Mouse (Mus musculus): ENCODE measurements around the gene Pds5a. TPM values are rescaled to one million over a fixed set of nuclear protein-coding genes. Genes with fewer than 3 reads are reported as not detected.

Pds5a gene
- total and polyA plus RNA-seq, 3 experiments, result 87.3 to 188 (median 88.0) TPM

DNA sequence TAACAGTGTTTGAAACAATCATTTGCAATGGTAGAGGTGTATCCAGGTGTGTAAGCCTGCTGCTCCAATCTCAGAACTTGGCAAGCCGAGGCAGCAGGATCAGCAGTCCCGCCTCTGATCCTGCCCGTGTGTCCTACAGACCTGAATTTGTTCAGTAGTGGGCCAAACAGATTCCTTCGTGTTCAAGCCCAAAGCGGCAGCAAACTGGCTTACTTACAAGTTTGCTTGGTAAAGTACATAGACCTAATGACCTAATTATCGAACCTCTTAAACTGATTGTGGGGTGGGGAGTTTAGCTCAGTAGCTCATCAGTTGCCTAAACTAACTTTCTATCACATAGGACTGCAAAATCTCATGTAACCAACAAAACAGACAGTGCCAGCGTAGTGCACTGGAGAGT lies 98.4 kb downstream of the Pds5a start:
- H3K9ac ChIP-seq (ENCODE audit: control insufficient read depth, low read depth, low read length, poor library complexity, severe bottlenecking), result no peak overlapping the region

DNA sequence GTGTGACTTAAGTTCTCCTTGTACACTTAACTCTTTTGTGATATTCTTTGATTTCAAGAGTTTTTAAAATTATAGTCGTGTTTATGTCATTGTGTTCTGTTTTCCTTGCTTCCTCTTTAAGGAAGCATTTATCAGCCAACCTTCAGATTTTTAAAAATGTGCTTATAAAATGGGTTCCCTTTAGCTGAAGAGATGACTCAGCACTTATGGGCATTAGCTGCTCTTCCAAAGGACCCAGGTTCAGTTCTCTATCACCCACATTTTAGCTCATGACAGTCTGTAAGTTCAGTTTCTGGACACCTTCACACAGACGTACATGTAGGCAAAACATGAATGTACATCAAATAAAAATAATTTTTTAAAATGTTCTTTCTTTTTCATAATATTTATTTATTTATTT lies 105.7 kb downstream of the Pds5a start:
- Histone ChIP-seq H3K79me2 (ENCODE audit: control insufficient read depth, insufficient read depth, low read length, poor library complexity) (no peaks in the 10 kb centered on the region), H3K9me3 (replicated peaks; ENCODE audit: insufficient read depth, low read length) (no peaks in the 10 kb centered on the region), H3K27me3 (ENCODE audit: control insufficient read depth in 1 of 2, insufficient read depth in 2 of 2, low read length in 2 of 2) (no peaks in the 10 kb centered on the region), H3K4me3 (ENCODE audit: control insufficient read depth in 1 of 2, insufficient read depth in 1 of 2, low read depth in 2 of 2, low read length in 2 of 2) (no peak overlapping the region), H3K9ac (ENCODE audit: control insufficient read depth, low read depth, low read length, poor library complexity, severe bottlenecking) (no peak overlapping the region), H3K4me1 (ENCODE audit: control insufficient read depth in 1 of 2, insufficient read depth in 2 of 2, low read length in 2 of 2) (peaks cover 0 to 2% of the 10 kb centered on the region in 2 experiments; a peak in 2 of 4 replicates), H3K27ac (ENCODE audit: control insufficient read depth, low read depth, low read length) (no peak overlapping the region), H3K36me3 (ENCODE audit: control insufficient read depth in 1 of 2, insufficient read depth in 2 of 2, low read length in 2 of 2) (peaks cover 18 to 43% of the 10 kb centered on the region in 2 experiments)
- DNase-seq (ENCODE audit: low read depth, low spot score), result peak; percentile 57
- peak; percentile 94 for TF ChIP-seq MAFK (IDR thresholded peaks at IDR 0.05; ENCODE audit: borderline replicate concordance, low read depth, low read length)
- no peak for TF ChIP-seq POLR2A (IDR thresholded peaks at IDR 0.05; ENCODE audit: control insufficient read depth in 1 of 2, insufficient read depth in 1 of 2, low read depth in 1 of 2, low read length in 2 of 2, poor library complexity in 1 of 2)
- no peak for TF ChIP-seq MAZ (IDR thresholded peaks at IDR 0.05; ENCODE audit: low read depth, low read length)
- TF ChIP-seq JUND (IDR thresholded peaks at IDR 0.05; ENCODE audit: low read depth, low read length), result no peak
- TF ChIP-seq HCFC1 (IDR thresholded peaks at IDR 0.05; ENCODE audit: low read depth, low read length), result no peak
- TF ChIP-seq ETS1 (IDR thresholded peaks at IDR 0.05; ENCODE audit: low read depth, low read length), result no peak
- no peak for TF ChIP-seq ELF1 (IDR thresholded peaks at IDR 0.05; ENCODE audit: low read depth, low read length)
- TF ChIP-seq TBP (IDR thresholded peaks at IDR 0.05; ENCODE audit: low read depth, low read length), result no peak
- TF ChIP-seq ZC3H11A (IDR thresholded peaks at IDR 0.05; ENCODE audit: low read depth, low read length), result no peak
- no peak for TF ChIP-seq NRF1 (IDR thresholded peaks at IDR 0.05; ENCODE audit: insufficient read depth, low read depth, low read length, poor library complexity, severe bottlenecking)
- no peak for TF ChIP-seq POLR2AphosphoS2 (IDR thresholded peaks at IDR 0.05; ENCODE audit: low read length)
- TF ChIP-seq RCOR1 (IDR thresholded peaks at IDR 0.05; ENCODE audit: low read depth, low read length), result 0 out of 2 replicates have a peak, but pooled peaks have one; percentile 37
- TF ChIP-seq ZMIZ1 (IDR thresholded peaks at IDR 0.05; ENCODE audit: low read depth, low read length), result no peak
- TF ChIP-seq EP300 (IDR thresholded peaks at IDR 0.05; ENCODE audit: low read depth in 1 of 2, low read length in 2 of 2), result peak in 1 of 2 experiments; percentile 39; a peak in 1 of 4 replicates
- no peak for TF ChIP-seq MXI1 (IDR thresholded peaks at IDR 0.05; ENCODE audit: low read depth, low read length)
- no peak for TF ChIP-seq CHD1 (IDR thresholded peaks at IDR 0.05; ENCODE audit: low read depth, low read length)
- no peak for TF ChIP-seq NELFE (IDR thresholded peaks at IDR 0.05; ENCODE audit: low read depth, low read length)
- TF ChIP-seq MYB (IDR thresholded peaks at IDR 0.05; ENCODE audit: low read depth, low read length), result no peak
- TF ChIP-seq RAD21 (IDR thresholded peaks at IDR 0.05; ENCODE audit: low read depth, low read length), result no peak
- no peak for TF ChIP-seq POLR2AphosphoS5 (IDR thresholded peaks at IDR 0.05; ENCODE audit: borderline replicate concordance, low read depth, low read length)

More for the DNA sequence above, 98.4 kb downstream of the Pds5a start:
- H3K27ac ChIP-seq (ENCODE audit: control insufficient read depth, low read depth, low read length), result no peak overlapping the region
- TF ChIP-seq POLR2AphosphoS2 (IDR thresholded peaks at IDR 0.05; ENCODE audit: low read length) (no peak), MAZ (IDR thresholded peaks at IDR 0.05; ENCODE audit: low read depth, low read length) (no peak), POLR2A (IDR thresholded peaks at IDR 0.05; ENCODE audit: control insufficient read depth in 1 of 2, insufficient read depth in 1 of 2, low read depth in 1 of 2, low read length in 2 of 2, poor library complexity in 1 of 2) (no peak)
- H3K27me3 ChIP-seq (ENCODE audit: control insufficient read depth in 1 of 2, insufficient read depth in 2 of 2, low read length in 2 of 2), result no peaks in the 10 kb centered on the region
- no peak for DNase-seq (ENCODE audit: low read depth, low spot score)
- peaks cover 0 to 14% of the 10 kb centered on the region in 2 experiments; a peak in 2 of 4 replicates for H3K36me3 ChIP-seq (ENCODE audit: control insufficient read depth in 1 of 2, insufficient read depth in 2 of 2, low read length in 2 of 2)
- no peaks in the 10 kb centered on the region for H3K79me2 ChIP-seq (ENCODE audit: control insufficient read depth, insufficient read depth, low read length, poor library complexity)
- no peaks in the 10 kb centered on the region for H3K4me1 ChIP-seq (ENCODE audit: control insufficient read depth in 1 of 2, insufficient read depth in 2 of 2, low read length in 2 of 2)
- no peak overlapping the region for H3K4me3 ChIP-seq (ENCODE audit: control insufficient read depth in 1 of 2, insufficient read depth in 1 of 2, low read depth in 2 of 2, low read length in 2 of 2)
- no peaks in the 10 kb centered on the region for H3K9me3 ChIP-seq (replicated peaks; ENCODE audit: insufficient read depth, low read length)

Data from MEL (cell line).